Mouse (Mus musculus) liver, adult 2 months (tissue): ENCODE measurements around the gene Psmb3.

Experiments used
- CTCF ChIP-seq: fragments of 200-500 bp; IDR thresholded peaks from 2 replicates; pipeline ENCODE4 v1.5.1; 2011; ENCODE audit warnings: low read depth, low read length, control low read depth
- POLR2A ChIP-seq: fragments of 200-500 bp; IDR thresholded peaks from 2 replicates; pipeline ENCODE4 v1.6.1; 2011; ENCODE audit warnings: low read length, control low read depth; ENCODE audit not compliant: insufficient read depth; ENCODE audit errors: extremely low read depth

- TF ChIP-seq CTCF (no peak), POLR2A (no peak)
Observed at GRCm38 (mm10) chr11:97671177-97671527, 32.0 kb upstream of the Psmb3 start.
